Mouse (Mus musculus) midbrain, embryonic 15.5 days (tissue): ENCODE data around the gene Sult1c1. TPM values are rescaled to one million over a fixed set of nuclear protein-coding genes. Genes with fewer than 3 reads are reported as not detected.
"Not testable (repeated sequence)": the region's sequence is repeated elsewhere in the genome, so short reads cannot be mapped to it uniquely, and the experiment has no call there.

Experiments used
- ATAC-seq: fragments of 200-750 bp; cut with Nextera tagmentation; replicated peaks from 2 replicates; pipeline ENCODE4 v1.8.0; 2017; ENCODE audit warnings: moderate TSS enrichment
- H3K27ac ChIP-seq: fragments of 300-500 bp; sonication (generic); 2 replicates; pipeline ENCODE4 v1.5.1; 2015; ENCODE audit warnings: mild to moderate bottlenecking, inconsistent platforms
- H3K27me3 ChIP-seq: fragments of 300-500 bp; sonication (generic); replicated peaks from 2 replicates; pipeline ENCODE4 v1.6.1; 2015; ENCODE audit warnings: inconsistent platforms
- H3K36me3 ChIP-seq: fragments of 300-500 bp; sonication (generic); replicated peaks from 2 replicates; pipeline ENCODE4 v1.6.1; 2015; ENCODE audit warnings: inconsistent platforms
- H3K4me1 ChIP-seq: fragments of 300-500 bp; sonication (generic); 2 replicates; pipeline ENCODE4 v1.6.1; 2015; ENCODE audit warnings: inconsistent platforms
- H3K4me2 ChIP-seq: fragments of 300-500 bp; sonication (generic); 2 replicates; pipeline ENCODE4 v1.6.1; 2015; ENCODE audit warnings: inconsistent platforms, mild to moderate bottlenecking, moderate library complexity
- H3K4me3 ChIP-seq: fragments of 300-500 bp; sonication (generic); 2 replicates; pipeline ENCODE4 v1.5.1; 2015; ENCODE audit warnings: mild to moderate bottlenecking, inconsistent platforms
- H3K9ac ChIP-seq: fragments of 300-500 bp; sonication (generic); 2 replicates; pipeline ENCODE4 v1.6.1; 2015; ENCODE audit warnings: mild to moderate bottlenecking, inconsistent platforms
- H3K9me3 ChIP-seq: fragments of 300-500 bp; sonication (generic); 2 replicates; pipeline ENCODE4 v1.6.1; 2016; ENCODE audit warnings: inconsistent platforms
- WGBS: fragments of 180-500 bp; shearing (Covaris S2); methylation state at CpG from one replicate; pipeline ENCODE4 v1.1.7; 2015; ENCODE audit warnings: mixed read lengths; 5-methylcytosine and 5-hydroxymethylcytosine counted together
- polyA plus RNA-seq: library from polyadenylated mRNA; unstranded; fragments of >200 nt; fragmentation: Nextera tagmentation; extraction: Ambion mirVana; gene quantifications from 2 replicates; pipeline ENCODE4 v1.2.1, GENCODE M21; 2015

Gene Sult1c1
- polyA plus RNA-seq = not detected in 2 replicates

DNA sequence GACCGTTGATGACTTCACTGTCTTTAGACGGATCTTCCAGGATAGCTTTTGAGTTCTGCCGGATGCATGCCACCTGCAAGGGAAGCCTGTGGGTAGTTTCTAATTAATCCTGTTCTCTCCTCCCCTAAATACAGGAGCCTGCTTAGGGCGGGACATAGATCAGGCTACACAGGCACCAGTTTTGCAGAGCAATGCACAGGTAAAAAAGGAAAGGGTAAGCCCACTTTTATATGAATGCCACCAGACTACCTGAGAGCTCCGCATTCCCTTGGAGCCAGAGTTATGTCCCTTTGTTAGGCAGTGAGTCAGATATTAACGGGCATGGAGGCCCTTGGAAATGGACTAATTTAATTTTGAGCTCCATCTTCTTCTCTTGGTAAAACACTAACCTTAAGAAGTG, at the start of gene Sult1c1:
TSS of gene Sult1c1 (minus strand) at position 101 of the 400 bp plus-strand sequence.
- Histone ChIP-seq H3K4me3 (no peak within 1 kb of the TSS), H3K36me3 (no peaks in the 10 kb centered on the region), H3K9me3 (no peaks in the 10 kb centered on the region), H3K4me1 (no peaks in the 10 kb centered on the region), H3K27ac (no peak within 1 kb of the TSS), H3K9ac (no peak within 1 kb of the TSS), H3K27me3 (no peaks in the 10 kb centered on the region), H3K4me2 (no peak within 1 kb of the TSS)
- 93% methylated on average over 6 of the region's 6 CpGs for WGBS
- ATAC-seq = no peak

DNA sequence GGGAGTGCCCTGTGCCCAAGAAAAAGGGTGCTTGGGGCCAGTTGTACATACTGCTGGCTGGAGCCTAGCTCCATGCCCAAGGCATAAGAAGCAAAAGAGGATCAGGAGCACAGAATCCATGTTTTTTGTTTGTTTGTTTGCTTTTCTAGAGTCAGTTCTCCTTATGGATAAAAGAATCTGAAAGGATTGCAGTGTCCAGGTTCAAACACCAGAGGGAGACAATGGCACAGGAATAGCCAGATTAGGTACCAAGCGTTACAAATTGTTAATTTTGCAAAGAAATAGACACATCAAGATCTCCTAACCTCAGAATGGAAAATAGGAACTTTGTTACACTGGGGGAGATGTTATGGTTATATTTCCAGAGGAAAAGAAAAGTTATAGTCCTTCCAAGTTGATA, 23.7 kb upstream of the Sult1c1 start:
- 10% methylated on average over 1 of the region's 1 CpGs for WGBS
- no peaks in the 10 kb centered on the region for H3K36me3 ChIP-seq
- no peaks in the 10 kb centered on the region for H3K4me1 ChIP-seq
- H3K4me3 ChIP-seq = no peak overlapping the region
- no peaks in the 10 kb centered on the region for H3K27me3 ChIP-seq
- no peak overlapping the region for H3K4me2 ChIP-seq
- no peak overlapping the region for H3K9ac ChIP-seq
- H3K27ac ChIP-seq = no peak overlapping the region
- peak; percentile 62 for ATAC-seq
- no peaks in the 10 kb centered on the region for H3K9me3 ChIP-seq

DNA sequence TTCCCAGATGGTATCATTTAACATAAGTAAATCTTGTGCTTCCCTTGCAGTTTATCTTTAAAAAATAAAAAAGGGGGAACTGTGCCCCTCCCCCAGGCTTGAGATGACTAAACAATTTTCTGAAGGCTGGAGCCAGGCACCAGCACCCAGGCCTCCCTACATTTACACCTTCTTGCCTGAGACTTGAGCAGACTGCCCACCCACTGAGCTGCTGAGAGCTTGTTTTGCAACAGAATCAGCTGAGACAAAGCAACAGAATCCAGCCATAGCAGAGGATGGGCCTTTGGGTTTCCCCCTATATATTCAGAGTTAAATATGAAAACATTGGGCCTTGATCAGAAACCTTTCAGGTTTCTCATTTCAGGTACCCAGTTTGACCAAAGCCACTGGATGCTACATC, 20.7 kb upstream of the Sult1c1 start:
- Histone ChIP-seq H3K9me3 (no peaks in the 10 kb centered on the region), H3K4me3 (no peak overlapping the region), H3K27me3 (no peaks in the 10 kb centered on the region), H3K9ac (no peak overlapping the region), H3K27ac (no peak overlapping the region), H3K4me1 (no peaks in the 10 kb centered on the region), H3K36me3 (no peaks in the 10 kb centered on the region), H3K4me2 (no peak overlapping the region)
- ATAC-seq = no peak

DNA sequence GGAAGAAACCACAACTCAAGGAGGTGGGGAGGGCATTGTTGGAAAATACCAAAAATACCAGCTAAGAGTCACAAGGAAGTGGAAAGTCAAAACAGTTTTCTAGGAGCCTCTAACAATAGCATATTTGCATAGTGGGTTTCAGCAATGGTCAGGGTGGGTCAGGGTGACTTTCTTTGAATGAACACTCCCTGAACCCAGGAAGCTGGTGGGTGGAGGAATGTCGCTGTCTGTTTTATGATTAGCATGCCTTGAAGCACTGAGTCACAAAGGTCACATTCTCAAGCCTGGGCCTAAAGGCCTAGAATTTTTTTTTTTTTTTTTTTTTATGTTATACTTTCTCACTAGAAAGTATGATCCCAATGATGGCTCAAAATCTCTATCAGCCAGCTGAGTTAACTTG, 20.1 kb upstream of the Sult1c1 start:
- WGBS = 83% methylated on average over 1 of the region's 1 CpGs
- not testable (repeated sequence) for H3K36me3 ChIP-seq, H3K27ac ChIP-seq, H3K4me2 ChIP-seq, H3K4me1 ChIP-seq, H3K27me3 ChIP-seq, ATAC-seq, H3K9ac ChIP-seq, H3K4me3 ChIP-seq, H3K9me3 ChIP-seq

DNA sequence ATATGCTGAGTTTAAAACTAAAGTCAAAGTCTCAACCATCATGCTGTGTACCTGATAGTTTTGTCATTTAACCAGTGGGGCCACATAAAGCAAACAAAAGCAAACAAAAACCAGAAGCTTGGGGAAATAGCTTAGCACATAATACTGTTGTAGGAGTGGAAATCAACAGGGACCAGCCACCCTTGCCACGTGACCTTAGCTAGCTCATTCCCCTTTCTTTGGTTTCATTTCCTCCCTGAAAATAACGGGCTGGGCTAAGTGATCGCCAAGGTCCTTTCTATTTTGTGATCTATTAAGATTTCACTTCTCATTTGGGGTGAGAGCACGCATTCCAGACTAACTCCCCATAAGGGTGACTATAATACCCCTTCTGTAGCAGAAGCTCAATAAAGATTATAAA, 13.0 kb upstream of the Sult1c1 start:
- Histone ChIP-seq H3K36me3 (no peaks in the 10 kb centered on the region), H3K9ac (no peak overlapping the region), H3K4me1 (no peaks in the 10 kb centered on the region), H3K27me3 (no peaks in the 10 kb centered on the region), H3K9me3 (no peaks in the 10 kb centered on the region), H3K4me3 (no peak overlapping the region), H3K27ac (no peak overlapping the region), H3K4me2 (no peak overlapping the region)
- WGBS = 89% methylated on average over 4 of the region's 4 CpGs
- ATAC-seq = no peak

DNA sequence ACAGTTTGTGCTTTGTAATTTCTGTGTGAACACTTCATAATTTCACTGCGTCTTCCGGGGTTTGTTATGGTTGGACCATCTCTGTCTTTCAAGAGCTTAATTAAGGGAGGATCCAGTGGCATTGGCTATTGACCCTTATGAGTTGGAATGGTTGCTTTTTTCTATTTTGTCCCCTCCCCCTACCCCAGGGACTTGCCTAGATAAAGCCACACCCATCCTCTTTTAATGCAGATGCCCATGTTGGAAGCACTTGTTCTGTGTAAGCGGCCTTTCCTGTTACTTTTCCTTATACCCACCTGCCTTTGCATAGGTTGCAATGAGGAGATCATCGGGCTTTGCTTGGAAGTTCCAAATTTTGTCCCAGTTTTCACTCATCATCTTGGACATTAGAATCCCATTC, 16.9 kb downstream of the Sult1c1 start:
- Histone ChIP-seq H3K36me3 (no peaks in the 10 kb centered on the region), H3K9me3 (no peaks in the 10 kb centered on the region), H3K9ac (no peak overlapping the region), H3K4me2 (no peak overlapping the region), H3K27me3 (no peaks in the 10 kb centered on the region), H3K4me1 (no peaks in the 10 kb centered on the region), H3K4me3 (no peak overlapping the region), H3K27ac (no peak overlapping the region)
- WGBS = 89% methylated on average over 4 of the region's 4 CpGs
- ATAC-seq = no peak

DNA sequence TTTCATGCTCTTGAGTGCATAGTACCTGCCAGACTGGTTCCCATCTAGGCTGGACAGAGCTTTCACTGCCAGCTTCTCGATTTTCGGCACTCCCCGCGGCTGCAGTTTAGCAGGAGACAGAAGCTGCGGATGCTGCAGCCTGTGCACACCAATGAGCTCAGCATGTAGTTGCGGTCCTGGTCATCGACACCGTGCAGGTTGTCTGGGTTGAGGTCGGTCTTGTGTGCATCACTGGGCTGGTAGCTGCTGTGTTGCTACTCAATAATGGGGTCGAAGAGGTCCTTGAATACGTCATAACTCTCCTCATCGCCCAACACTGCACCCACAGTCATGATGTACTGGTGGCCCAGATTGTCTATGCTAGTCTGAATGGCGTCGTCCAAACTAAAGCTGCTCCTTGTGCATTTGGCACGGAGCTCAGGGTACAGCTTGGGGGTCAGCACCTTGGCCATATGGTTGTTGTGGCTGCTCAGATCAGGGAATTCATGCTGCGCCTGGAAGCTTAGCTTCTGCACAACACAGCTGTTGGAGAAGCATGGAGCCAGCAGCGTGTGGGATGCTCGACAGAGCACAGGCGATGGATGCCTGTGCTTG, 48.8 kb downstream of the Sult1c1 start:
- Histone ChIP-seq H3K27me3 (no peaks in the 10 kb centered on the region), H3K4me3 (no peak overlapping the region), H3K9me3 (no peaks in the 10 kb centered on the region), H3K9ac (no peak overlapping the region), H3K27ac (no peak overlapping the region), H3K4me2 (no peak overlapping the region), H3K36me3 (no peaks in the 10 kb centered on the region), H3K4me1 (no peaks in the 10 kb centered on the region)
- ATAC-seq = no peak
- 95% methylated on average over 19 of the region's 19 CpGs for WGBS

DNA sequence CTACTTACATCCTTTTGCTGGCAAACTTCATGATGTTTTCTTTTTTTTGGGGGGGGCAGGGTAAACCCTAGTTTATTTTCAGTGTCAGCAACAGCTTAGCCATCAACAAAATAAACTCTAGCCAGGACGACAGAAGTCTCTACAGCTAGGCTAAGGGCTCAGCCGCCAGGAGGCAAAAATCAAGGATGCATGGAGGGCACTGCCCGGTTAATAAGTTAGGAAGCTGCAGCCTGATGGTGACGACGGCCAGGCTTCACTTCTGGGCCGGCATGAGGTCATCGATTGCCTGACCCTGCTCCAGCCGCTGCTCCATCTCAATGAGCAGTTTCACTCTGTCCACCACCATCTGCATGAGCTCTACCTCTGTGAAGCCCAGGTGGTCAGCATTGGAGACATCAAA, 49.7 kb downstream of the Sult1c1 start:
- H3K27me3 ChIP-seq = no peaks in the 10 kb centered on the region
- H3K9ac ChIP-seq = no peak overlapping the region
- 93% methylated on average over 8 of the region's 8 CpGs for WGBS
- no peaks in the 10 kb centered on the region for H3K36me3 ChIP-seq
- no peaks in the 10 kb centered on the region for H3K9me3 ChIP-seq
- H3K27ac ChIP-seq = no peak overlapping the region
- H3K4me3 ChIP-seq = no peak overlapping the region
- ATAC-seq = no peak
- H3K4me2 ChIP-seq = no peak overlapping the region
- H3K4me1 ChIP-seq = no peaks in the 10 kb centered on the region

Other genes starting within 250 kb of the Sult1c1 start
- gene Sult1c2, start 144.3 kb downstream of the Sult1c1 start, polyA plus RNA-seq = not detected in 2 replicates